Mouse (Mus musculus) neural tube, embryonic 15.5 days (tissue): Measurements from ENCODE around the gene Ihh. TPM values are rescaled to one million over a fixed set of nuclear protein-coding genes. Genes with fewer than 3 reads are reported as not detected.
A peak's percentile ranks its signal among the peaks of the same experiment; 100 is the strongest.

Experiments
- ATAC-seq: fragments of 200-750 bp; cut with Nextera tagmentation; 2 replicates; pipeline ENCODE4 v1.8.0; 2017; ENCODE audit warnings: mild to moderate bottlenecking, moderate TSS enrichment, moderate library complexity; ENCODE audit not compliant: low FRiP score
- H3K27ac ChIP-seq: fragments of 300-500 bp; sonication (generic); replicated peaks from 2 replicates; pipeline ENCODE4 v1.5.1; 2015; ENCODE audit warnings: mild to moderate bottlenecking, inconsistent platforms
- H3K27me3 ChIP-seq: fragments of 300-500 bp; sonication (generic); replicated peaks from 2 replicates; pipeline ENCODE4 v1.6.1; 2015; ENCODE audit warnings: inconsistent platforms
- H3K36me3 ChIP-seq: fragments of 300-500 bp; sonication (generic); 2 replicates; pipeline ENCODE4 v1.6.1; 2015; ENCODE audit warnings: inconsistent platforms
- H3K4me1 ChIP-seq: fragments of 300-500 bp; sonication (generic); 2 replicates; pipeline ENCODE4 v1.6.1; 2015; ENCODE audit warnings: inconsistent platforms
- H3K4me2 ChIP-seq: fragments of 300-500 bp; sonication (generic); 2 replicates; pipeline ENCODE4 v1.6.1; 2015; ENCODE audit warnings: inconsistent platforms, mild to moderate bottlenecking, moderate library complexity
- H3K4me3 ChIP-seq: fragments of 300-500 bp; sonication (generic); replicated peaks from 2 replicates; pipeline ENCODE4 v1.5.1; 2015; ENCODE audit warnings: mild to moderate bottlenecking, inconsistent platforms
- H3K9ac ChIP-seq: fragments of 300-500 bp; sonication (generic); replicated peaks from 2 replicates; pipeline ENCODE4 v1.6.1; 2015; ENCODE audit warnings: mild to moderate bottlenecking, inconsistent platforms
- H3K9me3 ChIP-seq: fragments of 300-500 bp; sonication (generic); replicated peaks from 2 replicates; pipeline ENCODE4 v1.6.1; 2016; ENCODE audit warnings: inconsistent platforms
- WGBS: fragments of 180-500 bp; shearing (Covaris S2); methylation state at CpG from one replicate; pipeline ENCODE4 v1.1.7; 2015; ENCODE audit warnings: mixed read lengths; 5-methylcytosine and 5-hydroxymethylcytosine counted together
- polyA plus RNA-seq: library from polyadenylated mRNA; unstranded; fragments of >200 nt; fragmentation: Nextera tagmentation; extraction: Ambion mirVana; gene quantifications from 2 replicates; pipeline ENCODE4 v1.2.1, GENCODE M21; 2015

The Ihh gene
- polyA plus RNA-seq, result 0.84 and 3.0 TPM in 2 replicates

GRCm38 (mm10) chr1:74951556-74952210 lies at the start of gene Ihh:
Ihh (minus strand) TSS chr1:74951672.
- H3K27ac ChIP-seq, result no peak within 1 kb of the TSS
- H3K4me1 ChIP-seq, result peaks cover 47% of the 10 kb centered on the region
- ATAC-seq, result no peak; the same call in 1 of the 2 replicates

GRCm38 (mm10) chr1:75001183-75001582 lies 49.7 kb upstream of the Ihh start:
- Histone ChIP-seq H3K9ac (no peak overlapping the region), H3K4me2 (no peak overlapping the region), H3K27ac (no peak overlapping the region), H3K4me1 (no peaks in the 10 kb centered on the region), H3K36me3 (no peaks in the 10 kb centered on the region), H3K4me3 (no peak overlapping the region), H3K9me3 (no peaks in the 10 kb centered on the region), H3K27me3 (0 out of 2 replicates have a peak, but pooled peaks cover 2% of the 10 kb centered on the region)
- no peak for ATAC-seq
- 59% methylated on average over 6 of the region's 6 CpGs for WGBS

More at GRCm38 (mm10) chr1:74951556-74952210, at the start of gene Ihh:
- Histone ChIP-seq H3K36me3 (no peaks in the 10 kb centered on the region), H3K9me3 (no peaks in the 10 kb centered on the region), H3K9ac (peak within 1 kb of the TSS; percentile 38), H3K27me3 (peaks cover 94% of the 10 kb centered on the region), H3K4me2 (peak within 1 kb of the TSS; percentile 68), H3K4me3 (peak within 1 kb of the TSS; percentile 38)
- WGBS, result 2% methylated on average over 54 of the region's 55 CpGs

GRCm38 (mm10) chr1:75000496-75000895 lies 49.0 kb upstream of the Ihh start:
- 0% methylated on average over 1 of the region's 1 CpGs for WGBS
- Histone ChIP-seq H3K4me2 (no peak overlapping the region), H3K4me1 (no peaks in the 10 kb centered on the region), H3K4me3 (no peak overlapping the region), H3K9me3 (no peaks in the 10 kb centered on the region), H3K27ac (no peak overlapping the region), H3K36me3 (no peaks in the 10 kb centered on the region), H3K27me3 (no peaks in the 10 kb centered on the region), H3K9ac (no peak overlapping the region)
- no peak for ATAC-seq

DNA sequence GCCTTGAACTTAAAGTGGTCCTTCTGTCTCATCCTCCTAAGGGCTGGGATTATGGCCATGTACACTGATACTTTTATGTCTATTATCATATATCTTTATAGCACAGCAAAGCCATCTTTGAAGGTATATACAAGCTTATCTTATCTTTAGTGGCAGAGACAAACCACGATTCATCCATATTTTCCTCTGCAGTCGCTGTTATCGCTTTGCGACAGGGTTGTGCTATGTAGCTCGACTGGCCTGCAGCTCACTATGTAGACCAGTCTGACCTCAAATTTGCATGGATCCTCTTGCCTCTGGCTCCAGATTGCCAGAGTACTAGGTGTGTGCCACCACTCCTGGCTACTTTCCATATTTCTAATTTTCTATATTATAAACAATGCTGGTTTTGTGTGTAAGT lies 47.7 kb upstream of the Ihh start:
- H3K27me3 ChIP-seq, result no peaks in the 10 kb centered on the region
- no peak overlapping the region for H3K4me2 ChIP-seq
- no peaks in the 10 kb centered on the region for H3K9me3 ChIP-seq
- H3K9ac ChIP-seq, result no peak overlapping the region
- no peak overlapping the region for H3K4me3 ChIP-seq
- no peaks in the 10 kb centered on the region for H3K36me3 ChIP-seq
- H3K27ac ChIP-seq, result no peak overlapping the region
- H3K4me1 ChIP-seq, result no peaks in the 10 kb centered on the region
- no peak for ATAC-seq
- WGBS, result 89% methylated on average over 5 of the region's 5 CpGs

- Histone ChIP-seq H3K4me1 (no peaks in the 10 kb centered on the region), H3K27ac (no peak overlapping the region), H3K4me2 (no peak overlapping the region), H3K9me3 (no peaks in the 10 kb centered on the region), H3K27me3 (no peaks in the 10 kb centered on the region), H3K4me3 (no peak overlapping the region), H3K36me3 (no peaks in the 10 kb centered on the region), H3K9ac (no peak overlapping the region)
- ATAC-seq, result no peak
- 80% methylated on average over 2 of the region's 2 CpGs for WGBS
Measured at GRCm38 (mm10) chr1:74997231-74997630, 45.8 kb upstream of the Ihh start.

DNA sequence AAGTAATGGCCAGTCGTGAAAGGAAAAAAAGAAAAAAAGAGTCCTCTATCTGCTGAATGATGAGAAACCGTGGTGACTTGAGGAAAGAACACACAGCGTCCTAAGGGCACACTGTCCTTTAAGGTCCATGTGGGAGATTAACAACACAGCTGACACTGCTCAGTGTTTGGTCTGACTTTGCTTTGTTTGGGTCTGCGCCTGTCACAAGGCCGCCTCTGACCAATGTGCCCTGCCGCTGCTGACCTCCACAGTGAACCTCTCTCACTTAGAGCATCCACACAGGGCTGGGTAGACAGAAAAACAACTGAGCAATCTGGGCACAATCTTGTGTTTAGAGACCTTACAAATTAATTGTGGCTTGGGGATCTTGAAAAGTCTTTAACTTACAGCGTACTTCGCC lies 25.5 kb upstream of the Ihh start:
- Histone ChIP-seq H3K4me2 (no peak overlapping the region), H3K27ac (no peak overlapping the region), H3K27me3 (no peaks in the 10 kb centered on the region), H3K4me1 (peaks cover 7% of the 10 kb centered on the region), H3K9ac (no peak overlapping the region), H3K9me3 (no peaks in the 10 kb centered on the region), H3K36me3 (no peaks in the 10 kb centered on the region), H3K4me3 (no peak overlapping the region)
- 75% methylated on average over 8 of the region's 8 CpGs for WGBS
- ATAC-seq, result no peak

DNA sequence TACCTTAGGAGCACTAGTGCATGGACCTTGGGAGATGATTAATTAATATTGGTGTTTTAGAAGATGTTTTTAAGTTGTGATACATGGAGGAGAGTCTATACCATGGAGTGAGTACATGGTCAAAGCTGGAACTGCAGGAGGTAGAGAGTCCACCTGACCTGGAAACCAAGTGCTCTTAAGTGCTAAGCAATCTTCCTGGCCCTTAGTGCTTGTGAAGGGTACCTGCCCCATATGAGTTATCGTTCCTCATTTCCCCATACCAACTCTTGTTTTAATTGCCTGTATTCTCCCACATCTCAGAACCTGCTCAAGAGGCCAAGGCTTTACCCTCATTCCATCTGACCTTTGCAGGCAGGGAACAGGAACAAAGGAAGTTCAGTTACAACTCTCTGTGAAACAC lies 24.5 kb upstream of the Ihh start:
- H3K9ac ChIP-seq, result no peak overlapping the region
- no peaks in the 10 kb centered on the region for H3K9me3 ChIP-seq
- H3K4me2 ChIP-seq, result no peak overlapping the region
- no peak for ATAC-seq
- no peak overlapping the region for H3K4me3 ChIP-seq
- H3K27me3 ChIP-seq, result no peaks in the 10 kb centered on the region
- H3K27ac ChIP-seq, result no peak overlapping the region
- peaks cover 7% of the 10 kb centered on the region for H3K4me1 ChIP-seq
- H3K36me3 ChIP-seq, result no peaks in the 10 kb centered on the region
- WGBS, result 84% methylated on average over 1 of the region's 1 CpGs

- Histone ChIP-seq H3K27ac (no peak overlapping the region), H3K4me1 (peaks cover 4% of the 10 kb centered on the region), H3K9me3 (no peaks in the 10 kb centered on the region), H3K27me3 (no peaks in the 10 kb centered on the region), H3K36me3 (no peaks in the 10 kb centered on the region), H3K4me2 (no peak overlapping the region), H3K9ac (no peak overlapping the region), H3K4me3 (no peak overlapping the region)
- 86% methylated on average over 6 of the region's 6 CpGs for WGBS
- no peak for ATAC-seq
Measured at GRCm38 (mm10) chr1:74973590-74973989, 22.1 kb upstream of the Ihh start.

GRCm38 (mm10) chr1:74971353-74972050 lies 20.0 kb upstream of the Ihh start:
- Histone ChIP-seq H3K36me3 (no peaks in the 10 kb centered on the region), H3K27ac (no peak overlapping the region), H3K4me1 (no peaks in the 10 kb centered on the region), H3K4me2 (no peak overlapping the region), H3K9ac (no peak overlapping the region), H3K4me3 (no peak overlapping the region), H3K27me3 (no peaks in the 10 kb centered on the region), H3K9me3 (no peaks in the 10 kb centered on the region)
- no peak for ATAC-seq
- 48% methylated on average over 4 of the region's 4 CpGs for WGBS

GRCm38 (mm10) chr1:74967962-74968580 lies 16.6 kb upstream of the Ihh start:
- Histone ChIP-seq H3K27me3 (no peaks in the 10 kb centered on the region), H3K9me3 (no peaks in the 10 kb centered on the region), H3K4me2 (no peak overlapping the region), H3K4me3 (no peak overlapping the region), H3K27ac (no peak overlapping the region), H3K9ac (no peak overlapping the region), H3K36me3 (no peaks in the 10 kb centered on the region), H3K4me1 (peaks cover 7% of the 10 kb centered on the region)
- no peak for ATAC-seq
- WGBS, result 77% methylated on average over 8 of the region's 8 CpGs

GRCm38 (mm10) chr1:74964494-74965215 lies 13.2 kb upstream of the Ihh start:
- Histone ChIP-seq H3K9me3 (no peaks in the 10 kb centered on the region), H3K4me2 (peak overlapping the region; percentile 52), H3K27ac (no peak overlapping the region), H3K27me3 (no peaks in the 10 kb centered on the region), H3K4me1 (peaks cover 7% of the 10 kb centered on the region), H3K36me3 (no peaks in the 10 kb centered on the region), H3K4me3 (0 out of 2 replicates have a peak overlapping the region, but pooled peaks have one; percentile 12), H3K9ac (no peak overlapping the region; the same call in 1 of the 2 replicates)
- ATAC-seq, result peak; percentile 61; the same call in 1 of the 2 replicates
- 4% methylated on average over 16 of the region's 16 CpGs for WGBS
